Mouse (Mus musculus) adrenal gland, adult 2 months (tissue): Measurements from ENCODE around the gene Csta1. TPM values are rescaled to one million over a fixed set of nuclear protein-coding genes. Genes with fewer than 3 reads are reported as not detected.
"Not testable (repeated sequence)": the region's sequence is repeated elsewhere in the genome, so short reads cannot be mapped to it uniquely, and the experiment has no call there.

Source experiments
- DNase-seq: peaks from one replicate; pipeline ENCODE4 v3.0.0; 2021
- long read RNA-seq: library from polyadenylated mRNA; stranded (forward); transcript quantifications from one replicate; pipeline ENCODE4 v2.0.0, GENCODE M21; 2021
- polyA plus RNA-seq: library from polyadenylated mRNA; depleted of rRNA; stranded (reverse); fragments of >200 nt; gene quantifications from 2 replicates; pipeline ENCODE4 v1.2.3, GENCODE M21; 2012; rRNA removed
- total RNA-seq, 2 experiments: library from RNA; stranded (reverse); gene quantifications; 2 replicates each; pipeline ENCODE4 v1.2.3; 2021

Csta1 gene
- total RNA-seq (not detected), polyA plus RNA-seq (not detected in 2 replicates)
- long read RNA-seq: 0 reads

- DNase-seq: no peak
Observed at GRCm38 (mm10) chr16:36131141-36131540, at the start of gene Csta1. TSS of gene Csta1 (minus strand) at chr16:36131241.

- no peak for DNase-seq
Observed at GRCm38 (mm10) chr16:36179910-36180309, 48.9 kb upstream of the Csta1 start.

GRCm38 (mm10) chr16:36176108-36176507, 45.1 kb upstream of the Csta1 start:
- no peak for DNase-seq

- not testable (repeated sequence) for DNase-seq
Observed at GRCm38 (mm10) chr16:36167841-36168240, 36.8 kb upstream of the Csta1 start.

- DNase-seq: no peak
Observed at GRCm38 (mm10) chr16:36156402-36156975, 25.4 kb upstream of the Csta1 start, which contains the start of gene Stfa2l1. TSS of gene Stfa2l1 (plus strand) at chr16:36156811.

GRCm38 (mm10) chr16:36138201-36138600, 7.2 kb upstream of the Csta1 start:
- no peak for DNase-seq

GRCm38 (mm10) chr16:36128092-36128491, 2.9 kb downstream of the Csta1 start:
- no peak for DNase-seq

GRCm38 (mm10) chr16:36115751-36116150, 15.3 kb downstream of the Csta1 start:
- not testable (repeated sequence) for DNase-seq

GRCm38 (mm10) chr16:36111486-36111885, 19.6 kb downstream of the Csta1 start:
- DNase-seq: not testable (repeated sequence)

- no peak for DNase-seq
Observed at GRCm38 (mm10) chr16:36102211-36102610, 28.8 kb downstream of the Csta1 start.

- no peak for DNase-seq
Observed at GRCm38 (mm10) chr16:36101526-36101925, 29.5 kb downstream of the Csta1 start.

- DNase-seq: not testable (repeated sequence)
Observed at GRCm38 (mm10) chr16:36097813-36098499, 33.1 kb downstream of the Csta1 start.

- no peak for DNase-seq
Observed at GRCm38 (mm10) chr16:36094079-36094478, 37.0 kb downstream of the Csta1 start.

- no peak for DNase-seq
Observed at GRCm38 (mm10) chr16:36090785-36091509, 40.1 kb downstream of the Csta1 start.

- no peak for DNase-seq
Observed at GRCm38 (mm10) chr16:36089850-36090616, 41.0 kb downstream of the Csta1 start.

- DNase-seq: peak; percentile 23
Observed at GRCm38 (mm10) chr16:36089065-36089464, 42.0 kb downstream of the Csta1 start.

- no peak for DNase-seq
Observed at GRCm38 (mm10) chr16:36087846-36088245, 43.2 kb downstream of the Csta1 start.

GRCm38 (mm10) chr16:36079916-36080315, 51.1 kb downstream of the Csta1 start:
- DNase-seq: peak; percentile 53

GRCm38 (mm10) chr16:36074772-36075171, 56.3 kb downstream of the Csta1 start:
- DNase-seq: no peak

GRCm38 (mm10) chr16:36072410-36073011, 58.5 kb downstream of the Csta1 start:
- DNase-seq: no peak
